Mouse (Mus musculus) heart, adult 11 months (tissue): ENCODE measurements around the gene Gm30191.
A peak's percentile ranks its signal among the peaks of the same experiment; 100 is the strongest.
"Not testable (repeated sequence)": the region's sequence is repeated elsewhere in the genome, so short reads cannot be mapped to it uniquely, and the experiment has no call there.

Experiments
- DNase-seq: peaks from one replicate; pipeline ENCODE4 v3.0.0; 2022

The Gm30191 gene

DNA sequence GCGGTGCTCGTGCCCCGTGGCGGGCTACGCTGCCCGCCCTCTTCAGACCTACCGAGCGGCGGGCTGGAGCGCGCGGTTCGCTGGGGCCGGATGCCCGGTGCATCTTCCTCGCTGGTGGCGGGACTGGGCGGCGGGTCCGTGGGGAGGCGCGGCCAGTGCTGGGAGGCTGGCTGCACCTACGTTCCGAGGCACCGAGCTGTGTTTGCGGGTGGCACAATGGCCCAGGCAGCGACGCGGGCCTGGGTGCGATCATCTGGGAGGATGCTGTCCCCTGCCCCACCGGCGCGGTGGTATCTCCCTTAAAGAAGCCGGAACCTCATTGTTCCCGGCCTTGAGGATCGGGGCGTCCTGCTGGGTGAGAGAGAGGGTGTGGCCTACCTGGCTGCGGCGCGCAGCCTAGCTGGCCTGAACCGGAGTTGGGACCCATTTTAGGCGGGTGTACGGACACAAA, 40.9 kb downstream of the Gm30191 start, which contains the start of gene Pdik1l:
Gene Pdik1l (minus strand): TSS at position 321 of the 451 bp plus-strand sequence.
- peak; percentile 98 for DNase-seq

DNA sequence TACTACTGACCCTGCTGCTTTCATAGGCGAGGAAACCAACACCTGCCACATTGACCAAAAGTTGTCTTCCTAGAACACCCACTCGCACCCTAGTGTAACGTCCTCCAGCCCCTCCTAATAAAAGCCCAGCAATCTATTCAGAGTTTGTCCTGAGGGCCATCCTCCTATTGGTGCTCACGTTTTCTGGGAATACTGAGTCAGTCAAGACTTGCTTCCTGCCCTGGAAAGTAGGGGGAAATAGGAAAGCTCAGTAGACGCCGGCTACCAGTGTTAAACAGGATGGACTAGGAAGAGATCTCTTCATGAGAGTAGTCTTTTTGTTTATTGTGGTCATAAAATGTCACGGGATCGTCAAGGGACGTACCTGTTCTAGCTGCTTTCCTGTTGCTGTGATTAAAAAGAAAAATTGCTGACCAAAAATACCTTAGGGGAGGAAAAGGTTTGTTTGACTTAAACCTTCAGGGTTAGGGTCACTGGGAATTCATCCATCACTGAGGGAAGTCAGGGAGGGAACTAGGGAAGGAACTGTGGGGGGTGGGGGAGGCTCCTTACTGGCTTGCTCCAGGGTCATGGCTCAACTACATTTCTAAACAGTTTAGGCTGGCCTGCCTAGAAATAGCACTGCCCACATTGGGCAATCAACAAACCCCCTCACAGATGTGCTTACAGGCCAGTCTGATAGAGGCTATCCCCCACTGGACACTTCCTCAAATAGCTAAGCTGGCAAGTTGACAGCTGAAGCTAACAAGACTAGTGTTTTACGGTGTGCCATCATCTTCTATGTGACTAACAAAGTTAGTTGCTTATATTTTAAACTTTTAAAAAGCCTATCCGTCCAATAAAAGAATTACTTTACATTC, 41.9 kb downstream of the Gm30191 start:
- peak; percentile 96 for DNase-seq

GRCm38 (mm10) chr4:134292067-134292466, 45.3 kb downstream of the Gm30191 start:
- DNase-seq, result peak; percentile 89

DNA sequence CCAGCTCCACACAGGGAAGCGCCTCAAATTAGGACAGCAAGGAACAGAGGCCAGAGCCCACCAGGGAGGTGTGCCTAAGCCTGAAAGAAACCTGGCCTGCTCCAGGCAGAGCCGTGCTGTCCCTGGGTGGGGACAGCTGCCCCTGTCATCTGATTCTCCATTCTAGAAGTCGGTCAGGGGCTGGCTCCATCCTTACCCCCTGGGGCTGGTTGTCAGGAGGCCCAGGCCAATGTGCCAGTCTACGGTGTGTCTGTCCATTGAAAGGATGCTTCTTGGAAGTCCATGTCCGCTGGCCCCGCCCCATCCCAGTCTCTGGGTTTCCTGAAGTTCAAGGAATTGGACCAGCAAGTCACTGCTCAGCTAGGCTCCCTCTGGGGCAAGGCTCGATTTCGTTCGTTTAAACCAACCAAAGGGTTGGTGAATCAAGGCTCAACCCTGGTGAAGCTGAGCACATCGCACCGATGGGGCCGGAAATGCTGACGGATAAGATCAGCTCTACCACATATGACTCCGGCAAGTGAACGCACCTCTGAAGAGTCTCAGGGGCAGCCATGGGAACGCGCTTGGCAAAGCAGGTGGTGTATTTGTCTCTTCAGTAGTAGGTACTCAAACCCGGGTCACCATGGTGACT, 46.4 kb downstream of the Gm30191 start:
- no peak for DNase-seq

DNA sequence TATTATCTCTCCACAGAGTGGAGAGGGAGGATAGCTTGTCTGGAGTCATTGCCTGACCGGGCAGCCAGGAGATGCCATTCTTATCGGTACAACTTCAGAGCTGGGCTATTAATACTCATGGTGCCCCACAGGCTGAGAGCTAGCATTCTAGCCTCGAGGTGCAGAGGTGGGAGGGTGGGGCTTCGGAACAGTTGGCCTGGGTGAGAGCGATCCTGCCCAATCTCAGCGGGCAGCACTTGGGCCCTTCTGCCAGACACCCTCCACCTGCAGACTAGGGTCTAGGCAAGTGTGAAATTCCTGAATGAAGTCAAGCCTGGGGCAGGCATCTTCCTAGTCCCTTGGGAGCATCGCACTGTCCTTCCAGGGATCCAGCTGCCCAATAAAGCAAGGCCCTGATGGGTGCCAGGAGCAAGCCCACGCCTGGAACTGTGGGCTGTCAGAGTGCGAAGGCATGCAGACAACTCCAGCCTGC, 47.0 kb downstream of the Gm30191 start:
- peak; percentile 99 for DNase-seq

DNA sequence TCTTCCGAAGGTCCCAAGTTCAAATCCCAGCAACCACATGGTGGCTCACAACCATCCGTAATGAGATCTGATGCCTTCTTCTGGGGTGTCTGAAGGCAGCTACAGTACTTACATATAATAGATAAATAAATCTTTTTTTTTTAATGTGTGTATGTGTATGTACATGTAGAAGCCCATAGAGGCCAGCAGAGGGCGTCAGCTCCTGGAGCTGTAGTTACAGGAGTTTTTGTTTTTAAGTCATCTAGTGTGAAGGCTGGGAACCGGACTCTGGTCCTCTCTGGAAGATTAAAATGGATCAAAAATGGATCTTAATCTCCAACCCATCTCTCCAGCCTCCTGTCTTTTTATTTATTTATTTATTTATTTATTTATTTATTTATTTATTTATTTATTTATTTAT, 49.4 kb downstream of the Gm30191 start:
- not testable (repeated sequence) for DNase-seq

DNA sequence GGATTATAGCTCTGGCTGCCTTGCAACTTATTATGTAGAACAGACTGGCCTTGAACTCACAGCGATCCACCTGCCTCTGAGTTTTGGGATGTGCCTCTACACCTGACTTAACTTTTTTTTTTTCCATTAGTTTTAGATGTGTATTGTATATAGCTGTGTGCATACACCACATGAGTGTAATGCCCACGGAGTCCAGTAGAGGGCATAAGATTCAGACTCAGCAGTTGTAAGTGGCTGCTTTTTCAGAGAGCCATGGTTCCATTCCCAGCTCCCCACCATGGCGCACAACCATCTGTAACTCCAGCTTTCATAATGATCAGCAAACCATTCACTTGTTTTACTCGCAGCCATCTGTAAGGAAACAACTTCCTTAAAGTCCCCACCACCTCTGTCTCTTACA, 49.8 kb downstream of the Gm30191 start:
- peak; percentile 66 for DNase-seq

DNA sequence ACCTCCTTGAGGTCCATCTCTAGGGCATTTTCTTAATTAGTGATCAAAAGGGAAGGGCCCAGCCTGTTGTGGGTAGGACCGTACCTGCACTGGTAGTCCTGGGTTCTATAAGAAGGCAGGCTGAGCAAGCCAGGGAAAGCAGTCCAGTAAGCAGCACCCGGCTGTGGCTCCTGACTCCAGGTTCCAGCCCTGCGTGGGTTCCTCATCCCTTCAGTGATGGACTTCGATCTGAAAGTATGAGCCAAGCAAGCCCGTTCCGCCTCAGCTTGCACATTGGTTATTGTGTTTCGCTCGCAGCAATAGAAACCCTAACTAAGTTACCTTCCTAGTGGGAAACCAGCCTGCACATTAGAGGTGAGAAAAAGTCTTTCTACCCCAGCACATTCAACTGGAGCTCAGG, 50.6 kb downstream of the Gm30191 start:
- peak; percentile 48 for DNase-seq

- peak; percentile 45 for DNase-seq
Observed at GRCm38 (mm10) chr4:134298626-134299497, 52.1 kb downstream of the Gm30191 start.

GRCm38 (mm10) chr4:134299498-134299810, 52.7 kb downstream of the Gm30191 start:
- peak; percentile 97 for DNase-seq
